Mouse (Mus musculus) spleen, embryonic (tissue): ENCODE results near the gene Brd3.
"Not testable (repeated sequence)": the region's sequence is repeated elsewhere in the genome, so short reads cannot be mapped to it uniquely, and the experiment has no call there.

Experiments used
- CTCF ChIA-PET: fragments of 350-600 bp; sonication (Branson Sonifier 250); formaldehyde crosslinking; loops from one replicate; lab custom pipeline; 2022; lab: Charles Lee

Brd3 gene

DNA sequence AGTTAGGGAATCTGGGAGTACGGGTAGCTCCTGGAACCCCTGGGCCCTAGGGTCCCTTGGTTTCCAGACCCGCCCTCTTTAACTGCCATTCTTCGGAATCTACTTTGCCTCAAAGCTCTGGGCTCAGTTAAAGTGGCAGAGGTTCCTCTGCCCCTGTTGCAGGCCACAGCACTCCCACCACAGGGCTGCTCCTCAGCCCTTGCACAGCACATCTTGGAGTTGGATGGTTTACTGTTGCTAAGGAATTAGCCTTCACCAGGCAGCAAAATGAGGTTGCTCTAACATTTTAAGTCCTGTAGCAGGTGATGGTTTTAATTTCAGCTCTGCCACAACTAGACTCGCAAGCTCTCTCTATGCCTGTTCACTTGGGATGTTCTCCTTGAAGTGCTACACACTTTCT, at the start of gene Brd3:
Gene Brd3 (minus strand): TSS at position 101 of the 400 bp plus-strand sequence.
- CTCF ChIA-PET, result no interaction called here

- CTCF ChIA-PET, result no interaction called here
Observed at GRCm38 (mm10) chr2:27556921-27557320, 49.5 kb upstream of the Brd3 start.

GRCm38 (mm10) chr2:27554308-27554707, 46.8 kb upstream of the Brd3 start:
- CTCF ChIA-PET, result no interaction called here

DNA sequence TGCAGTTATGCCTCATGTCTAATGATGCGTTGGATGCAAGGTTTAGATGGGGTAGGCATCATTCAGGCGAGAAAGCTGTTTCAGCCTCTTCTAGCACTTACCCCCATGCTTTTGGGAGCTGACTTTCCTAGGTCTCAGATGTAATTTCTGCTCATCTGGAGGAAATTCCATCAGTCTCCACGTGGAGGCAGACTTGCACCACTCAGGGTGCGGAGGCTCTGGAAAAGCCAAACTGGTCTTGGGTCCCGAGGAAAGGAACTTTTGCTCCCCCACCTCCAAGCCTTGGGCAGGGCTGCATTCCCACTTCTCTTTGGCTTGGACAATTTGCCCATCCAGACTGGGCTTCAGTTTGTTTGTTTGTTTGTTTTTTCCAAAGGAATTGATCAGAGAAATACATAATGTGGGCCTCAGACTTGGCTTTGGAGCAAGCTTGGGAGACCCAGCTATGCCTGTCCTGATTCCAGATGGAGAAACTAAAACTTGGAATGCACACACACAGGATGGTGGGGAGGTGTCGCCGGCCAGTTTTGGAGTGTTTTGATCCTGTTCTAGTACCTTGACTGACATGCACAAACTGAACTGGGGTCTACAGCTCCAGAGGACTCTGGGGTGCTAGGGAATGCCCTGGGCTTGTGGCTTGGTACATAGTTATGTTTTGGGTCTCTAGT, 45.3 kb upstream of the Brd3 start:
- CTCF ChIA-PET, result no interaction called here

GRCm38 (mm10) chr2:27548664-27549369, 41.4 kb upstream of the Brd3 start:
- CTCF ChIA-PET, result interaction anchor here (0.6 kb wide), 1 partner anchor 253 kb away, joined by 3 read pairs; no protein-coding TSS in a partner anchor

GRCm38 (mm10) chr2:27547986-27548385, 40.5 kb upstream of the Brd3 start:
- CTCF ChIA-PET, result interaction anchor here (0.6 kb wide), 1 partner anchor 220 kb away, joined by 3 read pairs; no protein-coding TSS in a partner anchor

DNA sequence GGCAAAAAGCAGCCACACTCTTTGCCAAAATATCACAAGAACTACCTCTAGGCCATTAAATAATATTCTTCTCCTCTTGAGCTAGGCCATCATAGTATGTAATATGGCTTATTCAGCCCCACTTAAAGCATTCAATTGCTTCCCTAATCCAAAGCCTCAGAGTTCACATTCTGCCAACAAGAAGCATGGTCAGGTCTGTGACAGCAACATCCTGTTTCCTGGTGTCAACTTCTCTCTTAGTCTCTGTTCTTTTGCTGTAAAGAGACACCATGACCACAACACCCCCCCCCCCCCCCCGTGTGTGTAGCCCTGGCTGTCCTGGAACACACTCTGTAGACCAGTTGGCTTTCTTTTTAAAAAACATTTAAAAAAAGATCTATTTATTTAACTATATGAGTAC, 39.9 kb upstream of the Brd3 start:
- CTCF ChIA-PET, result interaction anchor here (0.6 kb wide), 1 partner anchor 220 kb away, joined by 3 read pairs; no protein-coding TSS in a partner anchor

DNA sequence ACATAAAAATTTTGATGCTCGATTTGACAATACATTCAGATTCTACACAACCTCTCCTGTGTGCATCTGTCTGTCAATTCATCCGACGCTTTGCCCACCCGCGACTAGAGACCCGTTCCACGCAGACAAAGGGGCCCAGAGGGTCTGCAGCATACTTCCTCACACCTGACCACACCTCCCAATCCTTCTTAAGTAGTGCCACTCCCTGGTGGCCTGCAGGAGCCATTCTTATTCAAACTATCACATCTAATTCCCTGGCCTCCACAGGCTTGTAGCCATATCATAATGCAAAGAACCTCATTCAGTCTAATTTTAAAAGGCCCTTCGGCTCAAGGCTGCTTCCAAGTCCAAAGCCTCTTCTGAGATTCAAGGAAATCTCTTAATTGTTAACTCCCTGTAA, 38.6 kb upstream of the Brd3 start:
- CTCF ChIA-PET, result not testable (repeated sequence)

DNA sequence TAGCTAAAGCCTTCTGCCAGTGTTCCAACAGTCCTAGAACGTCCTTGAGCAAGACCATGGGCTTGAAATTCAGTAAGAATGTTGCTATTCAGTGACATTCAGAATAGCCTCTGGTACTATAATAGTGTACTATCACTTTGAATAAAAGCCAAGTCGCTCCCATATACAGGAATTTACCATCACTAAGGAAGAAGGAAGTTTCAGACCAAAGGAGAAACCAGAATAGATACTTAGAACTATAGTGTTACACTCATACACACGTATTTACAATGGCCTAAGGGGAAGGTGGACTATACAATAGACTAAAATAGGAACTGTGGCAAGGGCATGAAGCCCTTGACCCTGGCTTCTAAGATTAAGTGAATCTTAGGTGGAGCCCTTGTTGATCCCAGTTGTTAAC, 38.1 kb upstream of the Brd3 start:
- CTCF ChIA-PET, result not testable (repeated sequence)

- CTCF ChIA-PET, result no interaction called here
Observed at GRCm38 (mm10) chr2:27544613-27545012, 37.2 kb upstream of the Brd3 start.

DNA sequence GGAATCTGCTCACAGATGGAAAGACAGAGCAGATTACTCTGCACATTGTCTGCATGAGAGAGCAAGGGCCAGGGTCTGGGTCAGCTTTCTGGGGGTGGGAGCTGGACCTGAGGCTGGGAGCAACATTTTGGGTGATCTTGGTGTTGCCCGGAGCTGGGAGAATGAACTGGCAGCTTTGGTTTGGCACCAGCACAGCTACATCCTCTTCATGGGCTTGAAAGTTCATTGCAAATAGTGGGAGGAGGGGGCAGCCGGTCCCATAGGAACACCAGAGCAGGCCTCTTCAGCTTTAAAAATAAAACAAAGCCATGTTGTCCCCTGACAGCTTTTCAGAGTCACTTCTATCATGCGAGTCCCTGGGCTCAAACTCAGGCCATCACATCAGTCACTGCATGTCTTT, 33.8 kb upstream of the Brd3 start:
- CTCF ChIA-PET, result interaction anchor here (0.6 kb wide), 2 partner anchors 187 to 1722 kb away, joined by 3 to 4 read pairs; no protein-coding TSS in a partner anchor

GRCm38 (mm10) chr2:27540515-27540836, 33.0 kb upstream of the Brd3 start:
- CTCF ChIA-PET, result no interaction called here

GRCm38 (mm10) chr2:27539772-27540514, 32.5 kb upstream of the Brd3 start:
- CTCF ChIA-PET, result no interaction called here

DNA sequence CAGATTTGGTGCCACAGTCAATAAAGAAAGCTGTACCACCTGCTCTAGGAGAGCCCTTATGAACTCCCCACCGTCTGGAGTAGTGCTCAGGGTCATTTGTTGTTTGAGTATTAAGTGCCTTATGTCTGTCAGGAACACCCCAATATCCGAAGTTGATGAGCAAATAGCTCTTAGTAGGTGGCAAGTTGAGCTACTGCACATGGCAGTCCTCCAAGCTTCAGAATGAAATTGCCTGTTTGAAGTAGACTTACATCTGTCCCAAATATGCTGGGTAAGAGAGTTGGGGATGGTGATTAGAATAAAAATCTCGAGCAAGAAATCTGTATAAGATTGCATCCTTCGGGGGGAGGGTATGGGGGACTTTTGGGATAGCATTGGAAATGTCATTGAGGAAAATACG, 31.9 kb upstream of the Brd3 start:
- CTCF ChIA-PET, result no interaction called here

- CTCF ChIA-PET, result not testable (repeated sequence)
Observed at GRCm38 (mm10) chr2:27538455-27539330, 31.2 kb upstream of the Brd3 start.

GRCm38 (mm10) chr2:27518283-27518682, 10.8 kb upstream of the Brd3 start:
- CTCF ChIA-PET, result interaction anchor here (0.6 kb wide), 1 partner anchor 125 kb away, joined by 3 read pairs; no protein-coding TSS in a partner anchor

DNA sequence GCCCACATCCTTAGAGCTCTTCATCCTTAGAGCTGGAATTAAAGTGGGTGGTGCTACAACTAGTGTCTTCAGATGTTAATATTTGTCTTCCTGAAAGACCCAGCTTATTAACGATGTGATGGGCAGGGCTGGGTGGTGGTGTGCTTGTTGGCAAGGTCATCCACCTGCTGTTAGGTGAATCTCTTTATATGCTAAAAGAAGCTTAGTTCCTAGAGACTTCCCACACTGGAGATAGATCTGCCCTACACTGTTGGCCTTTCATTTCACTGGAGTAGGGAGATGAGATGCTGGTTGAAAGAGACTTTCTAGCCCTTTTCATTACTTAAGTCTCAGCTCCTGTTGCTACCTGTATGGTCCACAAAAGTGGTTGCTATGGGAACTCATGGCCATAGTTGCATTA, 8.8 kb upstream of the Brd3 start:
- CTCF ChIA-PET, result no interaction called here

DNA sequence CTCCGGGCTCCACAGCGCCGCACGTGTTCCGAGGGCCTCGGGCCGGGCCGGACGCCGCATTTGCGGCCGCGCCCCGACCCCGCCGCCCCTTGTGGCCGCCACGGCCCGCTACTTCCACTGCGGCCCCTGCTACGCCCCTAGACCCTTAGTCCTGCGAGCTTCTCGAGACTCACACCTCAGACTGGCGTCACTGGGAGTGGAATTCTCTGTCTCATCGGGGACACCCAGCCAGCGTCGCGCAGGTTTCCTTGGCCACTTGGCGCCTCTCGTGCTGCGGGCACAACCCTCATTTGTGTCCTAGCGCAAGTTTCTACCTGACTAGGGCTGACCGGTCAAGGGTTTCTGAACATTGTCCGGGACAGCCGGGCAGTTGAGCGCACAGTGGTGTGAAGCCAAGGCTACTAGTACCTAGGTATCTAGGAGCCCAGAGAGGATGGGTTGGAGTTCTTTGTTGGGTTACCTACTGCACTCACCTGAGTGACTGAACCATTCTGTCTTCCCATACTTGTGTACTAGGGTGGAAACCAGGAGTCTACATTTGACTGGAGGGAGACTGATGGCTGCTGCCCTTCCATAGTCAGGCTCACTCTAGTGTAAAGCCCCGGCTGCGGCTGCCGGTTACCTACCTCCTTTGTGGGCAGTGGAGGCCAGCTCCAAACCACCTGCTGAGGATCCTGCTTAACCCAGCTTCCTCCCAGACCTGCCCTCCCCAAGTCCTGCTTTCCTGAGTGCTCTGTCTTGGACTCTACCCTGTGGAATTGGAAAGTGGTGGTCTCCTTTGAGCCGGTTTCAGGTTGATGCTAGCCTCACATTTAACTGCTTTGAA, 8.1 kb upstream of the Brd3 start:
- CTCF ChIA-PET, result no interaction called here

DNA sequence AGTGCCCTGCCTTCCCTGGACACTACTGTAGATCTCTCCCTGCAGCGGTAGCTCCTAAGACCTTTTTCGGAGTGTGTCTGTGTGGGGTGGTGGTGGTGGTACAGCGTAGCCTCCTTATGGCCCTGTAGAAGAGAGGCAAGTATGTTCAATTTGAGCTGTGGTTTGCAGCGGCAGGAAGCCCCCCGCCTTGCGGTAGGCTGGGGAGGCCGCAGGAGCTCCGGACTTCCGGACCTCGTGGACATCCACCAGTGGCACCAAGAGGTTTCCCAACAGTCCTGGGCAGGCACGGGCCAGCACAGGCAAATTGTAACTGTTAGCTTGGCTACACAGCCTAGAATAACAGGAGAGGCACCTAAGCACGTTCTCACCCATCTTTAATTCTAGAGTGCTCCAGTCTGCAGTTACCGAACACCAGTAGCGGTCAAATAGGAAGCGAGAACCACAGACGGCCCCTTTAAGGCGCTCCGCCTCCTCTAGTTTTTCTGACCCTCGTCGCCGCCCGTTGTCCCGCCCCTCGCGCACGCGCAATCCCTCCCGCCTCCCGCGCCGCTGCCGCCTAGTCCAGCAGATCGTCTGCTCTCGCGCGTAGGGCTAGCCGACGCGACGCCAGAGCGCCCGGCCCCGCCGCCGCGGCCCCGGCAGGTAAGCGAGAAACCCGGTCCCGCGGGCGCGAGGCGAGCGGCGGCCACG, 7.3 kb upstream of the Brd3 start, which contains the start of gene Wdr5:
Gene Wdr5 (plus strand): TSS at position 519 of the 690 bp plus-strand sequence.
- CTCF ChIA-PET, result no interaction called here

DNA sequence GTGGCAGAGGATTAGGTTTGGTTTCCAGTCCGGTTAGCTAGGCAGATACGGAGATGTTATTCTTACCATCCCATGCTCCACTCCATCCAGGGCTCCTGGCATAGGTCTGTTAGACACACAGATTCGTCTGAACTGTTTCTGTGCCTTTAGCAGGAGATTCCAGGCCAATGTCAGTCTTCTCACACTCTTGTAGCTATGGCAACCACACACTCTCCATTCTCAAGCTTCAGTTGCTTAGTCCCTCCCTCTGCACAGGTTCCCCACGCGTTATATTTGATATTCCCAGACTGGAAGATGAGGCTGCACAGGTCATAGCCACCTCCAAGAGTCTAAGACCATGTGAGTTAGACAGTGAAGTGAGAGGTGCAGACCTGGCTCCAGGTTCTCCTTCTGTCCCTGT, 6.4 kb upstream of the Brd3 start:
- CTCF ChIA-PET, result no interaction called here
